Mouse (Mus musculus) spleen, postnatal 0 days (tissue): ENCODE measurements around the gene B4galt2. TPM values are rescaled to one million over a fixed set of nuclear protein-coding genes. Genes with fewer than 3 reads are reported as not detected.

Experiments
- polyA plus RNA-seq: library from polyadenylated mRNA; unstranded; fragments of >200 nt; fragmentation: Nextera tagmentation; extraction: Ambion mirVana; gene quantifications from 2 replicates; pipeline ENCODE4 v1.2.1, GENCODE M21; 2015

The B4galt2 gene
- polyA plus RNA-seq, result 3.5 and 4.9 TPM in 2 replicates

GRCm38 (mm10) chr4:117882701-117883691, at the start of gene B4galt2:
TSS of gene B4galt2 (minus strand) at chr4:117883487.

GRCm38 (mm10) chr4:117929391-117929881, 46.1 kb upstream of the B4galt2 start, which contains the start of gene Artn:
TSS of gene Artn (minus strand) at chr4:117929763.

GRCm38 (mm10) chr4:117914591-117915442, 31.5 kb upstream of the B4galt2 start, which contains the start of gene Ipo13:
TSS of gene Ipo13 (minus strand) at chr4:117914999.

GRCm38 (mm10) chr4:117891738-117892161, 8.5 kb upstream of the B4galt2 start, which contains the start of gene Dph2:
TSS of gene Dph2 (minus strand) at chr4:117892032.

GRCm38 (mm10) chr4:117887133-117887532, 3.8 kb upstream of the B4galt2 start, which contains the start of gene Atp6v0b:
TSS of gene Atp6v0b (minus strand) at chr4:117887333.

GRCm38 (mm10) chr4:117872471-117872886, 10.8 kb downstream of the B4galt2 start, which contains the start of gene Ccdc24:
TSS of gene Ccdc24 (minus strand) at chr4:117872557.

GRCm38 (mm10) chr4:117834457-117834844, 48.8 kb downstream of the B4galt2 start, which contains the start of gene Slc6a9:
TSS of gene Slc6a9 (plus strand) at chr4:117834506.

Other genes starting within 250 kb of the B4galt2 start
- gene Dmap1, start 201.2 kb downstream of the B4galt2 start, polyA plus RNA-seq, result 30.8 and 32.1 TPM in 2 replicates
- gene Gm12845, start 159.1 kb downstream of the B4galt2 start, polyA plus RNA-seq, result not detected in 2 replicates
- gene Klf17, start 117.8 kb downstream of the B4galt2 start, polyA plus RNA-seq, result not detected in 2 replicates
- 38.0 TPM in 2 replicates for gene Slc6a9, start 49.0 kb downstream of the B4galt2 start, polyA plus RNA-seq
- gene Ccdc24, start 10.9 kb downstream of the B4galt2 start, polyA plus RNA-seq, result 0.82 and 0.84 TPM in 2 replicates
- 189 and 209 TPM in 2 replicates for gene Atp6v0b, start 3.8 kb upstream of the B4galt2 start, polyA plus RNA-seq
- gene Dph2, start 8.5 kb upstream of the B4galt2 start, polyA plus RNA-seq, result 8.2 and 8.8 TPM in 2 replicates
- gene Ipo13, start 31.5 kb upstream of the B4galt2 start, polyA plus RNA-seq, result 15.4 and 16.4 TPM in 2 replicates
- 1.2 and 2.2 TPM in 2 replicates for gene Artn, start 46.3 kb upstream of the B4galt2 start, polyA plus RNA-seq